Mouse (Mus musculus) left cerebral cortex, adult 6 months (tissue): ENCODE data around the gene 5830473C10Rik. TPM values are rescaled to one million over a fixed set of nuclear protein-coding genes. Genes with fewer than 3 reads are reported as not detected.

ENCODE experiments used
- long read RNA-seq, 2 experiments: library from polyadenylated mRNA; unstranded; transcript quantifications; one replicate each; pipeline ENCODE4 v2.0.0; 2019 to 2020
- polyA plus RNA-seq: library from polyadenylated mRNA; unstranded; fragments of <200 nt; fragmentation: Nextera tagmentation; gene quantifications from 2 replicates; pipeline ENCODE4 v1.2.3, GENCODE M21; 2021

Gene 5830473C10Rik
- polyA plus RNA-seq = not detected in 2 replicates
- long read RNA-seq, experiment 1 = 0 reads
- long read RNA-seq, experiment 2 = 0 reads

DNA sequence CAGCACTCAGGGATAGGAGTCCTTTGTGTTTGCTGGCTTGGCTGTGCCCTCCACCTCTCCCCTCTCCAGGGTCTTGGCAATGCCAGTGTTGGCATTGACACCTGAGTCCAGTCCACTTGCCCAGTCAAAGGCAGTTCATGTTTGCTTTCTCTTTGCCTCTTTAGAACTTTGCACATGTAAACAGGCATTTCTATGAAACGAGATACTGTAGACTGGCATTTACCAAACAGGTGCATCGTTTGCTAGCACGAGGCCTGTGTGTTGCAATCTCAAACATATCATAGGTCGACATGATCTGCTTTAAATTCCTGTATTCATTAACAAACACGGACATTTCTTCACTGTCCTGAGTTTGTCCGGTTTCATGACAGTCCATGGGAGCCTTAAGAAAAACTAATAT, at the start of gene 5830473C10Rik:
5830473C10Rik (plus strand) TSS at position 365 of the 400 bp plus-strand sequence.

GRCm38 (mm10) chr5:90518356-90519100, 42.4 kb upstream of the 5830473C10Rik start, which contains the start of gene Afm:
Gene Afm (plus strand): TSS chr5:90518932.

GRCm38 (mm10) chr5:90640286-90641217, 79.6 kb downstream of the 5830473C10Rik start, which contains the start of gene Rassf6:
Gene Rassf6 (minus strand): TSS chr5:90640657.

Other genes with a start within 250 kb of the 5830473C10Rik start
- 12.0 and 18.2 TPM in 2 replicates for gene Ankrd17, start 194.5 kb upstream of the 5830473C10Rik start, polyA plus RNA-seq
- gene Gm9958, start 193.9 kb upstream of the 5830473C10Rik start, polyA plus RNA-seq = 0.56 and 0.64 TPM in 2 replicates
- gene Alb, start 100.2 kb upstream of the 5830473C10Rik start, polyA plus RNA-seq = not detected in 2 replicates
- gene Afp, start 70.4 kb upstream of the 5830473C10Rik start, polyA plus RNA-seq = 0.21 TPM in 1 of 2 replicates, not detected in the other
- gene Afm, start 42.2 kb upstream of the 5830473C10Rik start, polyA plus RNA-seq = not detected in 2 replicates
- 0.43 and 0.61 TPM in 2 replicates for gene Rassf6, start 79.5 kb downstream of the 5830473C10Rik start, polyA plus RNA-seq
- 0.45 and 1.4 TPM in 2 replicates for gene Cxcl5, start 198.3 kb downstream of the 5830473C10Rik start, polyA plus RNA-seq
- gene Ppbp, start 207.4 kb downstream of the 5830473C10Rik start, polyA plus RNA-seq = not detected in 2 replicates
- gene Pf4, start 211.3 kb downstream of the 5830473C10Rik start, polyA plus RNA-seq = 14.3 TPM in 2 replicates
- not detected in 2 replicates for gene Cxcl3, start 225.0 kb downstream of the 5830473C10Rik start, polyA plus RNA-seq
- not detected in 2 replicates for gene Cxcl15, start 233.4 kb downstream of the 5830473C10Rik start, polyA plus RNA-seq